9 mouse cellular contexts compared by ENCODE assay signal in genomic region chr2:25110505-25111183, GRCm38 (mm10). TPM values are rescaled to one million over a fixed set of nuclear protein-coding genes. Genes with fewer than 3 reads are reported as not detected.
DNase-seq lines count a peak whose midpoint lies in the region; ATAC-seq lines count a peak whose summit lies in the region.
"Had no signal": no experiment of that assay in that cellular context is flagged by ENCODE, and none has a peak within 500 bp of the region (broad histone marks: within the 10 kb centered on the region; RNA-seq: fewer than 3 reads in every experiment).

No protein-coding gene starts in this region.

- ATAC-seq in heart, embryonic 13.5 days (ENCODE audit: extremely low read depth, insufficient number of reproducible peaks, low FRiP score, low TSS enrichment), result no peak

- peak; percentile 44 to 79 for DNase-seq in adrenal gland, adult (ENCODE audit: inconsistent age in 2 of 2, low spot score in 1 of 2)
- DNase-seq in adrenal gland, adult 18-20 months (ENCODE audit: low spot score in 2 of 2), result no peak
- DNase-seq in 3T3-L1 (ENCODE audit: low read depth, low spot score), result peak; percentile 8
- peak; percentile 84 to 92 for DNase-seq in kidney, postnatal 25 days
- DNase-seq in cerebellum, adult 11 months, result no peak
- DNase-seq in retina, postnatal 1 day, result no peak
- DNase-seq in urinary bladder, postnatal 4 days (ENCODE audit: low spot score in 2 of 2), result no peak

- no peaks in the 10 kb centered on the region for H3K9me3 ChIP-seq in heart, embryonic 13.5 days

- no peak overlapping the region for H3K9ac ChIP-seq in heart, embryonic 13.5 days

- no peak overlapping the region for H3K4me3 ChIP-seq in heart, embryonic 13.5 days

- H3K27ac ChIP-seq in heart, embryonic 13.5 days (replicated peaks), result peak overlapping the region; percentile 81

- no peaks in the 10 kb centered on the region for H3K27me3 ChIP-seq in heart, embryonic 13.5 days (replicated peaks)

- no peaks in the 10 kb centered on the region for H3K36me3 ChIP-seq in heart, embryonic 13.5 days

- no peak overlapping the region for H3K4me2 ChIP-seq in heart, embryonic 13.5 days

- H3K4me1 ChIP-seq in heart, embryonic 13.5 days, result peaks cover 32% of the 10 kb centered on the region

RNA-seq across cellular contexts. Expression of gene Noxa1, which starts 15.7 kb away (rescaled TPM):
- total RNA-seq in adrenal gland, adult 18-20 months (2021), result not detected
- polyA plus RNA-seq in heart, embryonic 13.5 days (2015; fragmentation: Nextera tagmentation; extraction: Ambion mirVana), result 0.09 TPM in 1 of 2 replicates, not detected in the other
- total RNA-seq: midbrain, postnatal 0 days had no signal
- polyA plus RNA-seq: midbrain, postnatal 0 days had no signal

RNA-seq across cellular contexts. Expression of gene Entpd8, which starts 30.5 kb away (rescaled TPM):
- total RNA-seq in adrenal gland, adult 18-20 months (2021), result not detected
- not detected in 2 replicates for polyA plus RNA-seq in heart, embryonic 13.5 days (2015; fragmentation: Nextera tagmentation; extraction: Ambion mirVana)
- total RNA-seq: midbrain, postnatal 0 days had no signal
- polyA plus RNA-seq: midbrain, postnatal 0 days had no signal

RNA-seq across cellular contexts. Expression of gene Nsmf, which starts 56.5 kb away (rescaled TPM):
- total RNA-seq in adrenal gland, adult 18-20 months (2021), result 10 to 100 TPM; 43.4 to 55.4 TPM
- polyA plus RNA-seq in heart, embryonic 13.5 days (2015; fragmentation: Nextera tagmentation; extraction: Ambion mirVana), result 49.4 and 51.0 TPM in 2 replicates

Comparison
In these comparisons a context has a peak if more than half of its experiments do, and no peak if none do; other contexts are left out.
1. DNase-seq: peak in adrenal gland, adult (2 of 2), 3T3-L1 (single experiment) and kidney, postnatal 25 days (2 of 2); none in adrenal gland, adult 18-20 months (0 of 2), cerebellum, adult 11 months (single experiment), retina, postnatal 1 day (single experiment) and urinary bladder, postnatal 4 days (0 of 2).